Mouse (Mus musculus): ENCODE results near the gene Med7.

DNA sequence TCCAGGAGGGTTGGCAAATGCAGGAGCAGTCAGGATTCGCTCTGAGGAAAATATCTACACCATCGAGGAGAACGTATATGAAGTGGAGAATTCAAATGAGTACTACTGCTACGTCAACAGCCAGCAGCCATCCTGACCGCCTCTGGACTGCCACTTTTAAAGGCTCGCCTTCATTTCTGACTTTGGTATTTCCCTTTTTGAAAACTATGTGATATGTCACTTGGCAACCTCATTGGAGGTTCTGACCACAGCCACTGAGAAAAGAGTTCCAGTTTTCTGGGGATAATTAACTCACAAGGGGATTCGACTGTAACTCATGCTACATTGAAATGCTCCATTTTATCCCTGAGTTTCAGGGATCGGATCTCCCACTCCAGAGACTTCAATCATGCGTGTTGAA lies 42.6 kb downstream of the Med7 start:
- no peak for TF ChIP-seq POLR2A (IDR thresholded peaks at IDR 0.05; ENCODE audit: insufficient read depth, low read depth, low read length)
- TF ChIP-seq CTCF (IDR thresholded peaks at IDR 0.05; ENCODE audit: insufficient read depth, low read depth, low read length): no peak
